Mouse (Mus musculus): ENCODE measurements around the gene Loxl4.
A peak's percentile ranks its signal among the peaks of the same experiment; 100 is the strongest.

The Loxl4 gene

GRCm38 (mm10) chr19:42608082-42608481 is 4.5 kb downstream of the Loxl4 start:
- peak; percentile 79 for DNase-seq

- DNase-seq, result peak; percentile 80
These were observed 10.0 kb downstream of the Loxl4 start for GRCm38 (mm10) chr19:42602576-42602975.

GRCm38 (mm10) chr19:42602041-42602440 is 10.6 kb downstream of the Loxl4 start:
- peak; percentile 82 for DNase-seq

- DNase-seq, result peak; percentile 88
These were observed 11.2 kb downstream of the Loxl4 start for GRCm38 (mm10) chr19:42601445-42601844.

GRCm38 (mm10) chr19:42600591-42600990 is 12.0 kb downstream of the Loxl4 start:
- peak; percentile 54 for DNase-seq

GRCm38 (mm10) chr19:42599891-42600290 is 12.7 kb downstream of the Loxl4 start:
- peak; percentile 85 for DNase-seq

GRCm38 (mm10) chr19:42597896-42598295 is 14.7 kb downstream of the Loxl4 start:
- DNase-seq, result peak; percentile 85

- peak; percentile 73 for DNase-seq
These were observed 15.3 kb downstream of the Loxl4 start for GRCm38 (mm10) chr19:42597286-42597685.

GRCm38 (mm10) chr19:42595066-42595465 is 17.5 kb downstream of the Loxl4 start:
- peak; percentile 82 for DNase-seq

GRCm38 (mm10) chr19:42593456-42593855 is 19.2 kb downstream of the Loxl4 start:
- DNase-seq, result peak; percentile 83

- peak; percentile 43 for DNase-seq
These were observed 21.1 kb downstream of the Loxl4 start for GRCm38 (mm10) chr19:42591534-42591933.

- no peak for DNase-seq
These were observed 23.4 kb downstream of the Loxl4 start for GRCm38 (mm10) chr19:42589246-42589645.

- DNase-seq, result no peak
These were observed 24.9 kb downstream of the Loxl4 start for GRCm38 (mm10) chr19:42587704-42588103.

GRCm38 (mm10) chr19:42584188-42584587 is 28.4 kb downstream of the Loxl4 start:
- DNase-seq, result no peak

- no peak for DNase-seq
These were observed 28.9 kb downstream of the Loxl4 start for GRCm38 (mm10) chr19:42583677-42584076.

- no peak for DNase-seq
These were observed 29.7 kb downstream of the Loxl4 start for GRCm38 (mm10) chr19:42582811-42583370.

- DNase-seq, result peak; percentile 88
These were observed 31.9 kb downstream of the Loxl4 start for GRCm38 (mm10) chr19:42580701-42581100.

- no peak for DNase-seq
These were observed 34.0 kb downstream of the Loxl4 start for GRCm38 (mm10) chr19:42578631-42579030.

GRCm38 (mm10) chr19:42576856-42577255 is 35.8 kb downstream of the Loxl4 start:
- no peak for DNase-seq

- no peak for DNase-seq
These were observed 37.3 kb downstream of the Loxl4 start for GRCm38 (mm10) chr19:42575317-42575716.

- no peak for DNase-seq
These were observed 41.3 kb downstream of the Loxl4 start for GRCm38 (mm10) chr19:42571291-42571690.

GRCm38 (mm10) chr19:42569076-42569475 is 43.5 kb downstream of the Loxl4 start:
- no peak for DNase-seq

GRCm38 (mm10) chr19:42567020-42567419 is 45.6 kb downstream of the Loxl4 start:
- DNase-seq, result no peak

GRCm38 (mm10) chr19:42566283-42567019 is 46.2 kb downstream of the Loxl4 start:
- DNase-seq, result peak; percentile 95
